Mouse (Mus musculus): ENCODE results near the gene Rnf157.

GRCm38 (mm10) chr11:116396276-116396933 lies 16.4 kb downstream of the Rnf157 start:
- no peak for TF ChIP-seq EP300 (IDR thresholded peaks at IDR 0.05; ENCODE audit: low read depth)
- TF ChIP-seq CTCF (IDR thresholded peaks at IDR 0.05; ENCODE audit: low read depth) = no peak
